Mouse (Mus musculus) small intestine, adult 2 months (tissue): ENCODE results near the gene Ipo8.

Source experiments
- CTCF ChIP-seq: fragments of 200-500 bp; IDR thresholded peaks from 2 replicates; pipeline ENCODE4 v1.5.1; 2012; ENCODE audit warnings: low read depth, mild to moderate bottlenecking, control low read depth, inconsistent platforms, low read length, moderate library complexity, mixed read lengths; ENCODE audit not compliant: insufficient replicate concordance, insufficient read length; ENCODE audit errors: extremely low read depth
- POLR2A ChIP-seq: fragments of 200-500 bp; IDR thresholded peaks from 2 replicates; pipeline ENCODE4 v1.6.1; 2012; ENCODE audit warnings: low read depth, mild to moderate bottlenecking, control low read depth, inconsistent platforms, low read length, moderate library complexity

GRCm38 (mm10) chr6:148728571-148728970 lies 102.7 kb downstream of the Ipo8 start:
- TF ChIP-seq POLR2A (no peak), CTCF (no peak)
